Mouse (Mus musculus) embryonic fibroblast, embryonic 13.5 days (primary cell): ENCODE data around the gene Napa. TPM values are rescaled to one million over a fixed set of nuclear protein-coding genes. Genes with fewer than 3 reads are reported as not detected.

Source experiments
- H3K27ac ChIP-seq: 2 replicates; pipeline ENCODE4 v1.5.1; 2012; ENCODE audit warnings: low read length, control low read depth, inconsistent platforms; ENCODE audit not compliant: insufficient read depth
- H3K4me1 ChIP-seq: 2 replicates; pipeline ENCODE4 v1.6.1; 2011; ENCODE audit warnings: low read length; ENCODE audit not compliant: control insufficient read depth, insufficient read depth
- H3K4me3 ChIP-seq: 2 replicates; pipeline ENCODE4 v1.5.1; 2011; ENCODE audit warnings: mild to moderate bottlenecking, control low read depth, low read length; ENCODE audit not compliant: insufficient read depth
- CTCF ChIP-seq: IDR thresholded peaks from 2 replicates; pipeline ENCODE4 v1.5.1; 2011; ENCODE audit warnings: mild to moderate bottlenecking, control low read depth, low read length, moderate library complexity, borderline replicate concordance; ENCODE audit not compliant: insufficient read depth
- POLR2A ChIP-seq: IDR thresholded peaks from 2 replicates; pipeline ENCODE4 v1.6.1; 2011; ENCODE audit warnings: low read depth, mild to moderate bottlenecking, control low read depth, low read length, moderate library complexity
- polyA plus RNA-seq: library from polyadenylated mRNA; stranded (reverse); fragments of >200 nt; gene quantifications from 2 replicates; pipeline ENCODE4 v1.2.4, GENCODE M21; 2011; ENCODE audit warnings: low read depth; ENCODE audit not compliant: missing spikeins, insufficient read length

Gene Napa
- polyA plus RNA-seq, 1 experiment = 150 TPM

GRCm38 (mm10) chr7:16150191-16151145 lies 52.2 kb downstream of the Napa start:
- TF ChIP-seq CTCF (no peak), POLR2A (no peak)
- Histone ChIP-seq H3K4me3 (no peak overlapping the region), H3K4me1 (no peaks in the 10 kb centered on the region), H3K27ac (no peak overlapping the region)

- Histone ChIP-seq H3K4me1 (no peaks in the 10 kb centered on the region), H3K27ac (no peak overlapping the region), H3K4me3 (no peak overlapping the region)
- peak; percentile 42; the same call in 1 of the 2 replicates for TF ChIP-seq CTCF
- TF ChIP-seq POLR2A = no peak
Observed at GRCm38 (mm10) chr7:16153522-16153921, 55.3 kb downstream of the Napa start.

GRCm38 (mm10) chr7:16155132-16155872 lies 57.0 kb downstream of the Napa start:
- H3K27ac ChIP-seq = no peak overlapping the region
- H3K4me3 ChIP-seq = no peak overlapping the region
- H3K4me1 ChIP-seq = no peaks in the 10 kb centered on the region
- TF ChIP-seq CTCF = no peak
- TF ChIP-seq POLR2A = no peak

GRCm38 (mm10) chr7:16156105-16156714 lies 58.0 kb downstream of the Napa start:
- Histone ChIP-seq H3K4me3 (no peak overlapping the region), H3K27ac (no peak overlapping the region), H3K4me1 (no peaks in the 10 kb centered on the region)
- TF ChIP-seq CTCF (no peak), POLR2A (no peak)

GRCm38 (mm10) chr7:16158735-16159134 lies 60.5 kb downstream of the Napa start:
- H3K4me3 ChIP-seq = no peak overlapping the region
- no peaks in the 10 kb centered on the region for H3K4me1 ChIP-seq
- H3K27ac ChIP-seq = no peak overlapping the region
- TF ChIP-seq CTCF (no peak), POLR2A (no peak)

- no peak overlapping the region for H3K4me3 ChIP-seq
- no peak for TF ChIP-seq POLR2A
- TF ChIP-seq CTCF = no peak
- H3K27ac ChIP-seq = no peak overlapping the region
- no peaks in the 10 kb centered on the region for H3K4me1 ChIP-seq
Observed at GRCm38 (mm10) chr7:16160702-16161101, 62.4 kb downstream of the Napa start.

GRCm38 (mm10) chr7:16161302-16161701 lies 63.0 kb downstream of the Napa start:
- H3K27ac ChIP-seq = no peak overlapping the region
- no peaks in the 10 kb centered on the region for H3K4me1 ChIP-seq
- H3K4me3 ChIP-seq = no peak overlapping the region
- TF ChIP-seq POLR2A (no peak), CTCF (no peak)

- no peaks in the 10 kb centered on the region for H3K4me1 ChIP-seq
- no peak overlapping the region for H3K27ac ChIP-seq
- H3K4me3 ChIP-seq = no peak overlapping the region
- TF ChIP-seq POLR2A (no peak), CTCF (no peak)
Observed at GRCm38 (mm10) chr7:16162036-16162435, 63.8 kb downstream of the Napa start.

Other genes starting within 250 kb of the Napa start
- not detected in 2 replicates for gene Crx, start 218.5 kb upstream of the Napa start, polyA plus RNA-seq
- not detected in 2 replicates for gene Crxos, start 215.8 kb upstream of the Napa start, polyA plus RNA-seq
- gene Selenow, start 176.1 kb upstream of the Napa start, polyA plus RNA-seq = 382 and 390 TPM in 2 replicates
- 87.7 and 98.1 TPM in 2 replicates for gene Nop53, start 152.4 kb upstream of the Napa start, polyA plus RNA-seq
- 136 and 191 TPM in 2 replicates for gene Ehd2, start 130.9 kb upstream of the Napa start, polyA plus RNA-seq
- gene Bicra, start 50.5 kb upstream of the Napa start, polyA plus RNA-seq = 10.8 and 12.1 TPM in 2 replicates
- not detected in 2 replicates for gene Zfp541, start 36.6 kb upstream of the Napa start, polyA plus RNA-seq
- 13.9 TPM in 2 replicates for gene Kptn, start 21.4 kb downstream of the Napa start, polyA plus RNA-seq
- 0.35 TPM in 1 of 2 replicates, not detected in the other for gene Slc8a2, start 31.4 kb downstream of the Napa start, polyA plus RNA-seq
- gene Meis3, start 76.6 kb downstream of the Napa start, polyA plus RNA-seq = 22.4 and 23.8 TPM in 2 replicates
- gene Dhx34, start 123.6 kb downstream of the Napa start, polyA plus RNA-seq = 6.6 and 8.4 TPM in 2 replicates
- 0.19 TPM in 1 of 2 replicates, not detected in the other for gene C5ar2, start 145.7 kb downstream of the Napa start, polyA plus RNA-seq
- 0.60 and 5.3 TPM in 2 replicates for gene C5ar1, start 161.1 kb downstream of the Napa start, polyA plus RNA-seq
- gene Inafm1, start 175.2 kb downstream of the Napa start, polyA plus RNA-seq = 11.1 and 11.6 TPM in 2 replicates
- 66.0 and 70.9 TPM in 2 replicates for gene Ccdc9, start 188.3 kb downstream of the Napa start, polyA plus RNA-seq
- gene Bbc3, start 209.9 kb downstream of the Napa start, polyA plus RNA-seq = 15.8 and 19.9 TPM in 2 replicates